Mouse (Mus musculus): ENCODE data around the gene Nmt1. TPM values are rescaled to one million over a fixed set of nuclear protein-coding genes. Genes with fewer than 3 reads are reported as not detected.

Gene Nmt1
- polyA plus RNA-seq (2015; fragmentation: Nextera tagmentation; extraction: Ambion mirVana): 56.8 and 59.9 TPM in 2 replicates

GRCm38 (mm10) chr11:103028176-103028891 lies at the start of gene Nmt1, which contains the start of gene Dcakd:
Gene Nmt1 (plus strand): TSS chr11:103028190.
Gene Dcakd (minus strand): TSS chr11:103028333.
- Histone ChIP-seq H3K27ac (peak within 1 kb of the TSS; percentile 70), H3K4me3 (peak within 1 kb of the TSS; percentile 94), H3K4me2 (peak within 1 kb of the TSS; percentile 65), H3K9me3 (no peaks in the 10 kb centered on the region), H3K9ac (peak within 1 kb of the TSS; percentile 77), H3K36me3 (peaks cover 6% of the 10 kb centered on the region; the same call in 1 of the 2 replicates), H3K4me1 (peaks cover 34% of the 10 kb centered on the region), H3K27me3 (no peaks in the 10 kb centered on the region)
- under 1% methylated on average over 36 of the region's 36 CpGs for WGBS
- peak; percentile 99 for ATAC-seq (ENCODE audit: borderline replicate concordance, extremely low read depth, low FRiP score, low TSS enrichment)

GRCm38 (mm10) chr11:102981151-102981890 lies 46.7 kb upstream of the Nmt1 start:
- Histone ChIP-seq H3K4me3 (no peak overlapping the region), H3K4me2 (no peak overlapping the region), H3K9me3 (no peaks in the 10 kb centered on the region), H3K4me1 (peaks cover 7% of the 10 kb centered on the region; the same call in 1 of the 2 replicates), H3K27me3 (no peaks in the 10 kb centered on the region; the same call in 1 of the 2 replicates), H3K27ac (no peak overlapping the region), H3K9ac (no peak overlapping the region), H3K36me3 (no peaks in the 10 kb centered on the region)
- WGBS: 26% methylated on average over 10 of the region's 10 CpGs
- ATAC-seq (ENCODE audit: borderline replicate concordance, extremely low read depth, low FRiP score, low TSS enrichment): no peak

GRCm38 (mm10) chr11:102984086-102984485 lies 43.9 kb upstream of the Nmt1 start:
- Histone ChIP-seq H3K27ac (no peak overlapping the region), H3K4me3 (no peak overlapping the region), H3K9ac (no peak overlapping the region), H3K4me1 (no peaks in the 10 kb centered on the region), H3K27me3 (peaks cover 12% of the 10 kb centered on the region), H3K9me3 (no peaks in the 10 kb centered on the region), H3K36me3 (no peaks in the 10 kb centered on the region), H3K4me2 (no peak overlapping the region)
- no peak for ATAC-seq (ENCODE audit: borderline replicate concordance, extremely low read depth, low FRiP score, low TSS enrichment)
- 86% methylated on average over 9 of the region's 9 CpGs for whole genome bisulfite sequencing

GRCm38 (mm10) chr11:102984615-102985014 lies 43.4 kb upstream of the Nmt1 start:
- Histone ChIP-seq H3K27me3 (peaks cover 18% of the 10 kb centered on the region), H3K4me2 (no peak overlapping the region), H3K9me3 (no peaks in the 10 kb centered on the region), H3K27ac (no peak overlapping the region), H3K36me3 (no peaks in the 10 kb centered on the region), H3K4me1 (peaks cover under 1% of the 10 kb centered on the region), H3K4me3 (no peak overlapping the region), H3K9ac (no peak overlapping the region)
- ATAC-seq (ENCODE audit: borderline replicate concordance, extremely low read depth, low FRiP score, low TSS enrichment): no peak
- 50% methylated on average over 4 of the region's 4 CpGs for WGBS

- Histone ChIP-seq H3K4me2 (no peak overlapping the region), H3K9me3 (no peaks in the 10 kb centered on the region), H3K4me3 (no peak overlapping the region), H3K4me1 (peaks cover 6% of the 10 kb centered on the region), H3K27me3 (peaks cover 23% of the 10 kb centered on the region), H3K27ac (no peak overlapping the region), H3K9ac (no peak overlapping the region), H3K36me3 (no peaks in the 10 kb centered on the region)
- WGBS: 43% methylated on average over 6 of the region's 6 CpGs
- ATAC-seq (ENCODE audit: borderline replicate concordance, extremely low read depth, low FRiP score, low TSS enrichment): no peak
Measured at GRCm38 (mm10) chr11:102985160-102985559, 42.8 kb upstream of the Nmt1 start.

- Histone ChIP-seq H3K27me3 (peaks cover 36% of the 10 kb centered on the region), H3K4me1 (peaks cover 24% of the 10 kb centered on the region), H3K9ac (peak overlapping the region; percentile 43), H3K9me3 (no peaks in the 10 kb centered on the region), H3K4me3 (peak overlapping the region; percentile 44), H3K4me2 (peak overlapping the region; percentile 94), H3K36me3 (peaks cover 11% of the 10 kb centered on the region), H3K27ac (no peak overlapping the region)
- WGBS: 8% methylated on average over 28 of the region's 28 CpGs
- no peak for ATAC-seq (ENCODE audit: borderline replicate concordance, extremely low read depth, low FRiP score, low TSS enrichment)
Measured at GRCm38 (mm10) chr11:102989641-102990151, 38.3 kb upstream of the Nmt1 start.

- ATAC-seq (ENCODE audit: borderline replicate concordance, extremely low read depth, low FRiP score, low TSS enrichment): no peak
- Histone ChIP-seq H3K36me3 (peaks cover 16% of the 10 kb centered on the region), H3K27me3 (peaks cover 36% of the 10 kb centered on the region), H3K9me3 (no peaks in the 10 kb centered on the region), H3K4me2 (peak overlapping the region; percentile 94), H3K4me3 (peak overlapping the region; percentile 44), H3K4me1 (peaks cover 24% of the 10 kb centered on the region), H3K9ac (peak overlapping the region; percentile 43), H3K27ac (no peak overlapping the region)
- 3% methylated on average over 29 of the region's 29 CpGs for WGBS
Measured at GRCm38 (mm10) chr11:102990152-102990663, 37.8 kb upstream of the Nmt1 start.

GRCm38 (mm10) chr11:102991681-102992080 lies 36.3 kb upstream of the Nmt1 start:
- H3K27me3 ChIP-seq: peaks cover 36% of the 10 kb centered on the region
- H3K9ac ChIP-seq: peak overlapping the region; percentile 4; the same call in 1 of the 2 replicates
- peaks cover 24% of the 10 kb centered on the region for H3K4me1 ChIP-seq
- H3K27ac ChIP-seq: peak overlapping the region; percentile 45; the same call in 1 of the 2 replicates
- peaks cover 30% of the 10 kb centered on the region for H3K36me3 ChIP-seq
- ATAC-seq (ENCODE audit: borderline replicate concordance, extremely low read depth, low FRiP score, low TSS enrichment): peak; percentile 46; the same call in 1 of the 2 replicates
- peak overlapping the region; percentile 12; the same call in 1 of the 2 replicates for H3K4me3 ChIP-seq
- H3K4me2 ChIP-seq: peak overlapping the region; percentile 51
- H3K9me3 ChIP-seq: no peaks in the 10 kb centered on the region
- WGBS: 0% methylated on average over 16 of the region's 16 CpGs

- peaks cover 35% of the 10 kb centered on the region for H3K27me3 ChIP-seq
- H3K27ac ChIP-seq: no peak overlapping the region
- H3K36me3 ChIP-seq: peaks cover 41% of the 10 kb centered on the region
- H3K4me1 ChIP-seq: peaks cover 24% of the 10 kb centered on the region
- no peaks in the 10 kb centered on the region for H3K9me3 ChIP-seq
- H3K4me3 ChIP-seq: no peak overlapping the region
- H3K4me2 ChIP-seq: no peak overlapping the region
- H3K9ac ChIP-seq: no peak overlapping the region
- WGBS: 8% methylated on average over 5 of the region's 5 CpGs
- no peak for ATAC-seq (ENCODE audit: borderline replicate concordance, extremely low read depth, low FRiP score, low TSS enrichment)
Measured at GRCm38 (mm10) chr11:102992940-102993339, 35.0 kb upstream of the Nmt1 start.

GRCm38 (mm10) chr11:102993420-102994029 lies 34.5 kb upstream of the Nmt1 start:
- Histone ChIP-seq H3K4me2 (no peak overlapping the region), H3K27ac (no peak overlapping the region), H3K4me1 (peaks cover 29% of the 10 kb centered on the region), H3K27me3 (peaks cover 29% of the 10 kb centered on the region), H3K9ac (no peak overlapping the region), H3K36me3 (peaks cover 46% of the 10 kb centered on the region), H3K9me3 (no peaks in the 10 kb centered on the region), H3K4me3 (no peak overlapping the region)
- no peak for ATAC-seq (ENCODE audit: borderline replicate concordance, extremely low read depth, low FRiP score, low TSS enrichment)
- 54% methylated on average over 17 of the region's 17 CpGs for WGBS

GRCm38 (mm10) chr11:102994952-102995351 lies 33.0 kb upstream of the Nmt1 start:
- Histone ChIP-seq H3K27ac (no peak overlapping the region), H3K27me3 (peaks cover 15% of the 10 kb centered on the region; the same call in 1 of the 2 replicates), H3K4me1 (peaks cover 39% of the 10 kb centered on the region), H3K36me3 (peaks cover 59% of the 10 kb centered on the region), H3K4me2 (no peak overlapping the region), H3K9ac (no peak overlapping the region), H3K9me3 (no peaks in the 10 kb centered on the region), H3K4me3 (no peak overlapping the region)
- 91% methylated on average over 18 of the region's 18 CpGs for WGBS
- no peak for ATAC-seq (ENCODE audit: borderline replicate concordance, extremely low read depth, low FRiP score, low TSS enrichment)

All from lung, embryonic 15.5 days (tissue).